Mouse (Mus musculus) gastrocnemius, postnatal 36 days (tissue): ENCODE results near the gene Lrfn4. TPM values are rescaled to one million over a fixed set of nuclear protein-coding genes. Genes with fewer than 3 reads are reported as not detected.

ENCODE experiments used
- DNase-seq, 2 experiments: peaks; one replicate each; pipeline ENCODE4 v3.0.0; 2022
- intact Hi-C: fragments of 180-260 bp; cut with DNase I; formaldehyde crosslinking; loops from one replicate; pipeline ENCODE4 v1.15.1; 2025
- microRNA-seq, 2 experiments: library from miRNA; unstranded; fragments of <30 nt; microRNA quantifications; one replicate each; pipeline ENCODE4 v1.2.0; 2021
- total RNA-seq, 2 experiments: library from RNA; stranded (reverse); gene quantifications; 2 replicates each; pipeline ENCODE4 v1.2.3; 2021

Lrfn4 gene
- total RNA-seq, 2 experiments from 2014 or later, result 1.1 to 1.8 TPM

DNA sequence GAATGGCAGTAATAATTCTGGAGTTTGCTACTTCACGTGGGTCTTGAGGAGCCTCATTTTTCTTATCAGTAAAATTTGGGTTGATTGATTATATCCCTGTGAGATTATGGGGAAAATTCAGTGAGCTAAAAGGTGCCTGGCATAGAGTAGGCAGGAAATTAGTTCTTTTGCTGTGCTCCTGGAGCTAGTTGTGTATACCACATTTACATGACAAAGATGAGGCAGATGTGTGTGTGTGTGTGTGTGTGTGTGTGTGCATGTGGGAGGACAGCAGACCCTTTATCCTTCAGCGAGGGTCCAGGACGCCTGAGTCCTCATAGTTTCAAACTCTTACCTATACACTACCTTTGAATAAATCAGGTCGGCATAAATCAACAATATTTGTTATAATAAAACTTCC lies 43.4 kb downstream of the Lrfn4 start:
- intact Hi-C loops, result no loop called here
- DNase-seq, result no peak

DNA sequence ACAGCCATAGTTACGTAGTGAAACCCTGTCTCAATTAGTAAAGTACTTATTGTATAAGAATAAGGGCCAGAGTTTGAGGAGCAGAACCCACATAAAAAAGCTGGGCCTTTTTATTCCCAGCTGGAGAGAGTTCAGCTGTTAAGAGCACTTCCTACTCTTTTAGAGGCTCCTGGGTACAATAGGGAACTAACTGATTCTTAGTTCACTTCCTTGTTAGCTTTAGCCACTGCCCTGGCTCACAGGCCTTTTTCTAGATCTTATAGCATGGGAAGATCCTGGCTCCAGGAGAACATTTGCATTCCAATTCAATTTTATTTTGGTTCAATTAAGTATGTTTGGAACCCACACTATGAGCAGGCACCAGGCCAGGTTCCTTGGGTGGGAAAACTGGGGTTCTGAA lies 43.8 kb downstream of the Lrfn4 start:
- DNase-seq, result no peak
- intact Hi-C loops, result no loop called here

DNA sequence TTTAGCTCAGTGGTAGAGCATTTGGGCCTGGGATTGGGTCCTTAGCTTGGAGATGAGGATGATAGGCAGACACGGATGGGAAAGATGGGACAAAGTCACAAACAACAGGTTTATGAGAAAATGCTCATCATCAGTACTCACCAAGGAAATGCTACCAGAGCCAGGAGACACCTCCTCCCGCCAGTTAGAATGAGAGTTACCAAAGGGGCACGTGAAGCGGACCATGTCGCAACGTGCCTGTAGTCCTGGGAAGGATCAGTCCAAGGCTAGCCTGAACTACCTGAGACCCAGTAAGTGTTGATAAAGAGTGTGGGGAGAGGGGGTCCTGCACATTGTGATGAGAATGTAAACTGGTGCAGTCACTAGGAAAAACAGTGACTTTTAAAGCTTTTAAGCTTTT lies 44.7 kb downstream of the Lrfn4 start:
- intact Hi-C loops, result no loop called here
- DNase-seq, result no peak

DNA sequence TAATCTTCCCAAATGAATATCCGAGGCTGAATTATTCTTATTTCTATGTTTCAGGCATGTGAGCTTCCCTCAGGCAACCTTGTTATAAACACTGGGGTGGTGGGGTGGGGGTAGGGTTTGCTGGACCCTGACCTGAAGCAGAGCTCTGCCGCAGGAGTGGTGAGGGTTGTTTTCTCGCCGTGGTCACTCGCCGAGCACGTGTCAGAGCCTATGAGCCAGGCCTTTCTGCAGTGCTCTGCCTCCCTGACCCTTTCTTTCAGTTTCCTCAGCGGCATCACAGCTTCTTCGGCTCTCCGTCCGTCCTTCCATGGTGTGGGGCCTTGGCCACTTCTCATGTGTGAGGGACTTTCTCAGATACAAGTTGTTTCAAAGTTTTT lies 45.2 kb downstream of the Lrfn4 start:
- intact Hi-C loops, result no loop called here
- no peak for DNase-seq

DNA sequence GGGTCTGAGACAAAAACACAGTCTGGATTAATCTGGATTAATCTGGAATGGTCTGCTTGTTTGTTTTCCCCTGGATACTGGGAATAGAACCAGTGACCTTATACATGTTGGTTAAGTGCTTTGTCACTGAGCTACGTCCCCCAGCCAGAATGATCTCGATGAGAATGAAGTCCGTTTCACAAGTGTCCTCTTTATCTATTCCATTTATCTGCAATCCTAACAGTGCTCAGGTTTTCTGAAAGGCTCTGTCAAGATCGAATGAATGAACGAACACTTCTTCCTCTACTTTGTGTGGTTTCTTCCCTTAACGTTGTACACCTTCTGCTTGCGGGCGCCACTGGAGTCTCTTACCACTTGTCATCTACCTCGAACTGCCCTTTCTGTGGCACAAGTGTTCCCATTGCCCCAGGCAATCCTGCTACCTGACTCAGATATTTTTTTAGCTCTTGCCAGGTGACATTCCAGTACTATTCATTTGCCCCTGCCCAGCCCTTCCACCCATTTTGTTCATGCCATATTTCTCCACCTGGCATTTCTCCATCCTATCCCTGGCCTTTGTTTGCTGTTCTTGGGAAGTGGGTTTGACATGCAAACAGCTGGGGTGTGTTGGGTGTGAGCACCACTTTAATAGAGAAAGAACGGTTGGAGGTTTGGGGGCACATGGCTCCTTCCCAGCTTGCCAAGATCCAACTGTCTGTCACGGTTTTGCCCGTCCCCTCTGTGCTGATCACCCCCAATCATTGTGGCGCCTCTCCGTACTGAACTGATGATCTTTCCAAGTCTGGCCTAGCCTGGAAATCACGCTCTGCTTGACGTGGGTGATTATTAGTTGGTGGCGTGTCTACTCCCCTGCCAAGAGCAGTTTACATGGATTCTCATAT lies 45.9 kb downstream of the Lrfn4 start:
- intact Hi-C loops, result no loop called here
- DNase-seq, result no peak

DNA sequence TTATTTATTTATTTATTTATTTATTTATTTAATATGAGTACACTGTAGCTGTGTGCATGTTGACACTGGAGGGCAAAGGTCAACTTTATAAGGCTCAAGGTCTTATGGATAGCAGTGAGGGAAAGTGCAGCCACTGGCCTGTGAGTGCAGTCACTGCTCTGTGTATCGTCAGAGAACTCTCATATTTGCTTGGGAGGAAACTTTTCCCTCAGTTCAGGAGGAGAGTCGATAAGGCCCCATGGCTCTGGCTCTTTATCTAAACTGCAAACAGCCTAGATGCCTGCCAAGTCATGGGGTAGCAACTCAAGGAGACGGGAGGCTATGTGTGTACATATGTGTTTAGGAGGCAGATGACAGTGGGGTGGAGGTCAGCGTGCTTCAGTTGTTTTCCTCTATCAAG lies 46.6 kb downstream of the Lrfn4 start:
- no peak for DNase-seq
- intact Hi-C loops, result no loop called here

DNA sequence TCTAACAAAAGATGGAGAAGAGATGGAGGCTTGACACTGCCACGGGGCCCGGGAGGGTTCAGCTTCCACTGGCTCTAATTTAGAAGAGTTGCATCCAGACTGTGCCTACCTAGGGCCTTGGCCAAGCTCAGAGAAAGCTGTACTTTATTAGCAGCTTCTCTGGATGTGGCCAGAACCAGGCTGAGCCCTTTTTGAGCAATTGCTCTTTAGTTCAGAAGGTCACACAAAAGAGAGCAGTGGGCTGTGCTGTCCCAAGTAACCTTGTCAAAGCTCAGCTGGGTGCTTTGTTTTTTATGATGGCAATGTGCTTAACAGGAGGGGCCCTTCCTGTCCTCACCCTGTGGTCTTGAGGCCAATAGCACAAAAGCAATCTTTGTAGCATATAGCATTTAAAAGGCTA lies 47.8 kb downstream of the Lrfn4 start:
- DNase-seq, result no peak
- intact Hi-C loops, result no loop called here

DNA sequence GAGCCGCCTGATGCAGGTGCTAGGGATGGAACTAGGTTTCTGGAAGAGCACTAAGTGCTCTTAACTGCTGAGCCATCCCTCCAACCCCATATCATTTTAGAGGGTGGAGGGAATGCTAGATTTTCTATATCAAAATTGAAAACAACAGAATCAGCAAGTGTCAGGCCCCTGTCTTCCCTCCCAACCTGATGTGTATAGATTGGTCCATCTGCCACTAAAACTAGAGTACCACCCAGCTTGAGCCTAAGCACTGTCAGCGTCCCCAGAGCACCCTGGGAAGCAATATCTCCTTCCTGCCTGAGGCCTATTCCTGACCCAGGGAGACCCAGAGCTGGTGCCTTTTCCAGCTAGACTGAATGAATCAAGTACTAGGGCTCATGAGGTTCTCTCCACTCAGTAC lies 48.6 kb downstream of the Lrfn4 start:
- intact Hi-C loops, result no loop called here
- no peak for DNase-seq

DNA sequence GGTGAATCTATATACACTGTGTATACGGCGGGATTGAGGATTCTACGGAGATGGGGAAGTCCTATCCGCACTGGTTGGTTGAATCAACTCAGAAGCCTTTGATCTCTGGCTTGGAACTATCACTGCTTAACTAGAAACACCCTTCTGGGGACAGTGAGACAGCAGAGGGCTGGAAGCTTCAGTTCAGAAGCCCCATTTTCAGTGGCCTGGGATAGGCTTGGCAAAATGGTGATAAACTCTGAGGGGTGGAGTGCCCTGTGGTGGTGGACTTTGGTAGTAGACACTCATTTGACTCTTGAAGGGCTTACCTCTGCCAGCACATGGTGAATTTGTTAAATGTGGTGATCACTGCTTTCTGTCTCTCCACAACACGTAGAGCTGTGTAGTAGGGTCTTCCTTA lies 49.8 kb downstream of the Lrfn4 start:
- no peak for DNase-seq
- intact Hi-C loops, result no loop called here

Small RNA genes within 50 kb of the gene (microRNA-seq; reads per million reads assigned to microRNA genes)
- 0 reads per million in 2 experiments for gene Mir6986

Other genes with a start within 250 kb of the Lrfn4 start
- 10 to 100 TPM; 26.5 to 32.2 TPM for gene Kdm2a, start 217.4 kb downstream of the Lrfn4 start, total RNA-seq
- under 1 TPM; 0.39 to 0.69 TPM for gene Rhod, start 176.2 kb downstream of the Lrfn4 start, total RNA-seq
- 1 to 10 TPM; 8.5 to 8.6 TPM for gene Syt12, start 138.2 kb downstream of the Lrfn4 start, total RNA-seq
- gene 2010003K11Rik, start 117.1 kb downstream of the Lrfn4 start, total RNA-seq, result not detected
- gene Pcx, start 105.2 kb downstream of the Lrfn4 start, total RNA-seq, result 10 to 100 TPM; 62.5 to 63.4 TPM
- gene Rce1, start 10.0 kb upstream of the Lrfn4 start, total RNA-seq, result 1 to 10 TPM; 4.6 to 5.7 TPM
- under 1 TPM in 1 of 2 experiments, not detected in 1; 0.47 TPM for gene Gm960, start 83.0 kb upstream of the Lrfn4 start, total RNA-seq
- gene Sptbn2, start 95.5 kb upstream of the Lrfn4 start, total RNA-seq, result under 1 TPM in 1 of 2 experiments, not detected in 1; 0.05 TPM
- 1 to 10 TPM; 1.6 to 1.8 TPM for gene Rbm4b, start 140.8 kb upstream of the Lrfn4 start, total RNA-seq
- 10 to 100 TPM; 28.3 to 31.0 TPM for gene Rbm4, start 178.2 kb upstream of the Lrfn4 start, total RNA-seq
- 10 to 100 TPM in 1 of 2 experiments, 1 to 10 TPM in 1; 9.3 to 12.0 TPM for gene Gm21992, start 195.9 kb upstream of the Lrfn4 start, total RNA-seq
- gene Rbm14, start 196.0 kb upstream of the Lrfn4 start, total RNA-seq, result 10 to 100 TPM in 1 of 2 experiments, 1 to 10 TPM in 1; 6.6 to 10.5 TPM
- gene Ccs, start 223.7 kb upstream of the Lrfn4 start, total RNA-seq, result 10 to 100 TPM; 19.9 to 24.5 TPM
- gene Ccdc87, start 223.7 kb upstream of the Lrfn4 start, total RNA-seq, result not detected
- gene Ctsf, start 239.5 kb upstream of the Lrfn4 start, total RNA-seq, result 10 to 100 TPM; 26.6 to 33.4 TPM